Mouse (Mus musculus) bone marrow macrophage, adult 2 months (primary cell): Measurements from ENCODE around the gene Lekr1. TPM values are rescaled to one million over a fixed set of nuclear protein-coding genes. Genes with fewer than 3 reads are reported as not detected.
A peak's percentile ranks its signal among the peaks of the same experiment; 100 is the strongest.

Source experiments
- H3K27ac ChIP-seq: 2 replicates; pipeline ENCODE4 v1.5.1; 2012; ENCODE audit warnings: low read depth, low read length; ENCODE audit not compliant: insufficient read depth
- H3K4me1 ChIP-seq: 2 replicates; pipeline ENCODE4 v1.6.1; 2012; ENCODE audit warnings: low read length; ENCODE audit not compliant: control insufficient read depth, insufficient read depth
- H3K4me3 ChIP-seq: 2 replicates; pipeline ENCODE4 v1.5.1; 2012; ENCODE audit warnings: mild to moderate bottlenecking, low read length, moderate library complexity; ENCODE audit not compliant: insufficient read depth
- CTCF ChIP-seq: IDR thresholded peaks from 2 replicates; pipeline ENCODE4 v1.5.1; 2012; ENCODE audit warnings: low read depth, mild to moderate bottlenecking, low read length, moderate library complexity
- POLR2A ChIP-seq: IDR thresholded peaks from 2 replicates; pipeline ENCODE4 v1.6.1; 2012; ENCODE audit warnings: mild to moderate bottlenecking, low read depth, low read length, borderline replicate concordance
- polyA plus RNA-seq: library from polyadenylated mRNA; stranded (reverse); fragments of >200 nt; gene quantifications from 2 replicates; pipeline ENCODE4 v1.2.4, GENCODE M21; 2012; ENCODE audit not compliant: missing spikeins, insufficient read depth, insufficient read length

Lekr1 gene
- 2.1 and 2.8 TPM in 2 replicates for polyA plus RNA-seq

GRCm38 (mm10) chr3:65665977-65666766, at the start of gene Lekr1:
Gene Lekr1, plus strand, starts transcription at chr3:65666228.
- no peak for TF ChIP-seq CTCF
- TF ChIP-seq POLR2A: 0 out of 2 replicates have a peak, but pooled peaks have one; percentile 21
- Histone ChIP-seq H3K27ac (peak within 1 kb of the TSS; percentile 38), H3K4me3 (peak within 1 kb of the TSS; percentile 71), H3K4me1 (peaks cover 7% of the 10 kb centered on the region; the same call in 1 of the 2 replicates)

- Histone ChIP-seq H3K4me1 (no peaks in the 10 kb centered on the region), H3K4me3 (no peak overlapping the region), H3K27ac (no peak overlapping the region)
- TF ChIP-seq POLR2A (no peak), CTCF (no peak)
Measured at GRCm38 (mm10) chr3:65617507-65617906, 48.5 kb upstream of the Lekr1 start.

- H3K27ac ChIP-seq: no peak overlapping the region
- no peak overlapping the region for H3K4me3 ChIP-seq
- TF ChIP-seq POLR2A: no peak
- TF ChIP-seq CTCF: no peak
- H3K4me1 ChIP-seq: no peaks in the 10 kb centered on the region
Measured at GRCm38 (mm10) chr3:65619340-65619739, 46.7 kb upstream of the Lekr1 start.

GRCm38 (mm10) chr3:65623057-65623456, 43.0 kb upstream of the Lekr1 start:
- TF ChIP-seq CTCF (no peak), POLR2A (no peak)
- no peak overlapping the region for H3K4me3 ChIP-seq

GRCm38 (mm10) chr3:65625496-65626289, 40.3 kb upstream of the Lekr1 start:
- no peak for TF ChIP-seq CTCF
- TF ChIP-seq POLR2A: no peak
- Histone ChIP-seq H3K4me3 (no peak overlapping the region), H3K4me1 (no peaks in the 10 kb centered on the region), H3K27ac (no peak overlapping the region)

More at GRCm38 (mm10) chr3:65623057-65623456, 43.0 kb upstream of the Lekr1 start:
- Histone ChIP-seq H3K4me1 (no peaks in the 10 kb centered on the region), H3K27ac (no peak overlapping the region)

- Histone ChIP-seq H3K27ac (no peak overlapping the region), H3K4me1 (no peaks in the 10 kb centered on the region), H3K4me3 (no peak overlapping the region)
- TF ChIP-seq POLR2A (no peak), CTCF (no peak)
Measured at GRCm38 (mm10) chr3:65626290-65626914, 39.6 kb upstream of the Lekr1 start.

GRCm38 (mm10) chr3:65627021-65627706, 38.9 kb upstream of the Lekr1 start:
- Histone ChIP-seq H3K4me3 (no peak overlapping the region), H3K4me1 (no peaks in the 10 kb centered on the region), H3K27ac (no peak overlapping the region)
- TF ChIP-seq CTCF (no peak), POLR2A (no peak)

- no peak overlapping the region for H3K27ac ChIP-seq
- no peak for TF ChIP-seq POLR2A
- no peak for TF ChIP-seq CTCF
- H3K4me1 ChIP-seq: no peaks in the 10 kb centered on the region
- no peak overlapping the region for H3K4me3 ChIP-seq
Measured at GRCm38 (mm10) chr3:65627707-65628028, 38.4 kb upstream of the Lekr1 start.

GRCm38 (mm10) chr3:65629565-65630112, 36.4 kb upstream of the Lekr1 start:
- H3K4me3 ChIP-seq: no peak overlapping the region
- TF ChIP-seq CTCF (no peak), POLR2A (no peak)
- H3K4me1 ChIP-seq: no peaks in the 10 kb centered on the region
- no peak overlapping the region for H3K27ac ChIP-seq
